Mouse (Mus musculus): ENCODE measurements at regions not wholly inside any gene's neighbourhood (a gene's known extent, or its start where the extent isn't known, plus 50 kb on each side); places are given as distances from the start of the nearest gene placed in this dataset.
"Not testable (repeated sequence)": the region's sequence is repeated elsewhere in the genome, so short reads cannot be mapped to it uniquely, and the experiment has no call there.

- DNase-seq: no peak
Measured at GRCm38 (mm10) chrX:157107747-157108146, 307.4 kb downstream of the Phex start.

GRCm38 (mm10) chrX:157080025-157080424, 335.1 kb downstream of the Phex start:
- DNase-seq: no peak

- DNase-seq: no peak
Measured at GRCm38 (mm10) chrX:157079606-157080005, 335.5 kb downstream of the Phex start.

- not testable (repeated sequence) for DNase-seq
Measured at GRCm38 (mm10) chrX:157078061-157078460, 337.1 kb downstream of the Phex start.

- no peak for DNase-seq
Measured at GRCm38 (mm10) chrX:157076193-157076592, 338.9 kb downstream of the Phex start.

- no peak for DNase-seq
Measured at GRCm38 (mm10) chrX:157051629-157052315, 363.3 kb downstream of the Phex start.

- DNase-seq: no peak
Measured at GRCm38 (mm10) chrX:157028913-157029312, 386.2 kb downstream of the Phex start.

GRCm38 (mm10) chrX:157024343-157024742, 390.8 kb downstream of the Phex start:
- DNase-seq: no peak

- no peak for DNase-seq
Measured at GRCm38 (mm10) chrX:157021851-157022250, 393.3 kb downstream of the Phex start.

- no peak for DNase-seq
Measured at GRCm38 (mm10) chrX:157020337-157020736, 394.8 kb downstream of the Phex start.

- DNase-seq: no peak
Measured at GRCm38 (mm10) chrX:156989986-156990518, 425.1 kb downstream of the Phex start.

- DNase-seq: no peak
Measured at GRCm38 (mm10) chrX:156947093-156947492, 468.0 kb downstream of the Phex start.

- DNase-seq: no peak
Measured at GRCm38 (mm10) chrX:156944223-156944622, 470.9 kb downstream of the Phex start.

- peak; percentile 30 for DNase-seq
Measured at GRCm38 (mm10) chrX:156913363-156913762, 501.7 kb downstream of the Phex start.
